Mouse (Mus musculus): Measurements from ENCODE around the gene Slc16a9. TPM values are rescaled to one million over a fixed set of nuclear protein-coding genes. Genes with fewer than 3 reads are reported as not detected.

The Slc16a9 gene
- polyA plus RNA-seq, 1 experiment from 2014 or later: 7.2 TPM

DNA sequence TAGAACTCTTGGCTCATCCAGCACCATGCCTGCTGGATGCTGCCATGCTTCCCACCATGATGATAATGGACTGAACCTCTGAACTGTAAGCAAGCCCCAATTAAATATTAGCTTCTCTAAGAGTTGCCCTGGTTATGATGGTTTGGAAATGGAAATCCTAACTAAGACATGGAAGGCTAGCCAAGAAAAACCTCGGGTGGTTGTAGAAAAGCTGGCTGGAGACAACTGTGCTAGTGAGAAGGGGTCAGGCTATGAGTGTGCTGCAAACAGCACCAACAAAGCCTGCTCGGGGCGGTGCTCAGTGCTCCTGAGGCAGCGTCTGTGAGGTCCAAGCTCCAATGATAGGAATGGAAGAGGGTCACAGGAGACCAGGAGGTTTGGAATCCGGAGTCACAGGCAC is 65.7 kb downstream of the Slc16a9 start:
- no peak overlapping the region for H3K4me3 ChIP-seq
- H3K9ac ChIP-seq: no peak overlapping the region
- H3K4me2 ChIP-seq: no peak overlapping the region
- no peaks in the 10 kb centered on the region for H3K4me1 ChIP-seq
- no peaks in the 10 kb centered on the region for H3K9me3 ChIP-seq
- no peaks in the 10 kb centered on the region for H3K27me3 ChIP-seq
- H3K27ac ChIP-seq: no peak overlapping the region
- WGBS: 70% methylated on average over 5 of the region's 5 CpGs
- ATAC-seq (ENCODE audit: borderline replicate concordance, extremely low read depth, low FRiP score, low TSS enrichment): no peak
- H3K36me3 ChIP-seq: no peaks in the 10 kb centered on the region

GRCm38 (mm10) chr10:70315895-70316294 is 71.0 kb downstream of the Slc16a9 start:
- 85% methylated on average over 6 of the region's 6 CpGs for WGBS
- H3K9ac ChIP-seq: no peak overlapping the region
- H3K36me3 ChIP-seq: no peaks in the 10 kb centered on the region
- H3K4me1 ChIP-seq: no peaks in the 10 kb centered on the region
- no peaks in the 10 kb centered on the region for H3K27me3 ChIP-seq
- no peaks in the 10 kb centered on the region for H3K9me3 ChIP-seq
- no peak overlapping the region for H3K4me3 ChIP-seq
- no peak overlapping the region for H3K4me2 ChIP-seq
- H3K27ac ChIP-seq: no peak overlapping the region
- no peak for ATAC-seq (ENCODE audit: borderline replicate concordance, extremely low read depth, low FRiP score, low TSS enrichment)

DNA sequence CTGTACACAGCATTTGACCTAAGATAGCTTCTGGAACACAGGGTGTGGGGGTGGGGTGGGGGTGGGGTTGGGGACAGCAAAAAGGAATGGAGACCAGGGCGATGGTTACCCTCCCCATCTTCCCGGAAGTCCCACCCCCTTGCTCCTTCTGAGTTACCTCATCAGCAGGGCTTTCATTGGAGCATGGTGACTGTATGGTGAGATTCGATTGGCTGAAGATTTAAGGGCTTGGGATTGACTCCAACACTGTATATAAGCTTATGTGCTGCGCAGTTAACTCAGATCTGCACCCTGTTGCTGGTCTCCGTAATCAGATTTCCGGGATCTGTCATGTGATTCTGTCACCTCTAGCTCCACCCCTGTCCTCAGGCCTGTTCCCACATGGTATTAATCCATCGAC is 72.0 kb downstream of the Slc16a9 start:
- H3K27me3 ChIP-seq: no peaks in the 10 kb centered on the region
- ATAC-seq (ENCODE audit: borderline replicate concordance, extremely low read depth, low FRiP score, low TSS enrichment): no peak
- 78% methylated on average over 7 of the region's 7 CpGs for WGBS

DNA sequence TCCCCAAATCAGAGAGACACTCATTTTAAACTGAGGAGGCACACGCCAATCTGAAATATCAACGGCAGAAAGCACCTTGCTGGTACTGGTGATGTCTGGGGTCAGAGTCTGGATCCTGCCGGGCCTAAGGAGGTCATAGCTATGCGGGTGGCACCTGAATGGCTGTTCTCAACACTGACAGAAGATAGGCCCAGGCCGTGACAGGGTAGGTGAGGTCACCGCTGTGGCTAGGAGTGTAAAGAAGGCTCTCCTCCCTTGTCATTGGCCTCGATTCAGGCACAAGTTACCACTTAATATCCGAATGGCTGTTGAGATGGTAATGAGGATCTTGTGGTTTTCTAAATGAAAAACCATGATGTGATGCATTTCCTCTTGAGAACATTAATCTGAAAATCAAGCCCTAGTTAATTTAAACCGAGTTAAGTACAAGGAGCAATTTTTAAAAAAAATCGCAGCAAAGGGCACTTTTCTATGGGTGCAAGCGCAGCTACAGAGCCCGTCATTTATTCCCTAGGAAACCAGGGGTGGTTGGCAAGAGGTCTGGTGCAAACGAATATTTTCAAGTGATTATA is 72.6 kb downstream of the Slc16a9 start:
- H3K4me2 ChIP-seq: no peak overlapping the region
- 79% methylated on average over 13 of the region's 13 CpGs for WGBS
- H3K4me1 ChIP-seq: no peaks in the 10 kb centered on the region
- H3K27me3 ChIP-seq: no peaks in the 10 kb centered on the region
- no peaks in the 10 kb centered on the region for H3K36me3 ChIP-seq
- no peak overlapping the region for H3K27ac ChIP-seq
- H3K9ac ChIP-seq: no peak overlapping the region
- no peak overlapping the region for H3K4me3 ChIP-seq
- ATAC-seq (ENCODE audit: borderline replicate concordance, extremely low read depth, low FRiP score, low TSS enrichment): no peak
- no peaks in the 10 kb centered on the region for H3K9me3 ChIP-seq

More for the DNA sequence above, 72.0 kb downstream of the Slc16a9 start:
- Histone ChIP-seq H3K27ac (no peak overlapping the region), H3K36me3 (no peaks in the 10 kb centered on the region), H3K9ac (no peak overlapping the region), H3K4me2 (no peak overlapping the region), H3K4me1 (no peaks in the 10 kb centered on the region), H3K4me3 (no peak overlapping the region), H3K9me3 (no peaks in the 10 kb centered on the region)

- WGBS: 1% methylated on average over 3 of the region's 3 CpGs
Measured at GRCm38 (mm10) chr10:70318630-70319029, 73.7 kb downstream of the Slc16a9 start.

DNA sequence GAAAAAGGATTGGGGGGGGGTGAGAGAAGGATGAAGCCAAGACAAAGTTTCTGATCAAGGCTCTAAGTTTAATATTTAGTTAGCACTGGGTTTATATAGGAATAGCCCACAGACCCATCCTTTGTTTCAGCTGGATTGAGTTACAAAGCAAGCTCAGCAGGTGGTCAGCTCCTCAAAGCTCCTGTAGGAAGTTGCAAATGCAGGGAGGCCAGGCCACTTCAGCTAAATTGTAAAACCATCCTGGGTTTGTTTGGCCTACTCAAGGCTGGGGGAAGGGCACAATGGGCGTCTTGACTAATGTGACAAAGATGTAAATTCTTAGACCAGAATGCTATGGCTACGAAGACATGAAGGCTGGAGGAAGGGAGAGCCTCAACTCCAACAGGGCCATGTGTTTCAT is 80.6 kb downstream of the Slc16a9 start:
- H3K9me3 ChIP-seq: no peaks in the 10 kb centered on the region
- WGBS: 39% methylated on average over 2 of the region's 2 CpGs
- H3K4me2 ChIP-seq: no peak overlapping the region
- no peak overlapping the region for H3K4me3 ChIP-seq
- H3K27ac ChIP-seq: no peak overlapping the region
- H3K9ac ChIP-seq: no peak overlapping the region
- ATAC-seq (ENCODE audit: borderline replicate concordance, extremely low read depth, low FRiP score, low TSS enrichment): no peak
- H3K27me3 ChIP-seq: no peaks in the 10 kb centered on the region
- no peaks in the 10 kb centered on the region for H3K36me3 ChIP-seq
- H3K4me1 ChIP-seq: no peaks in the 10 kb centered on the region

More at GRCm38 (mm10) chr10:70318630-70319029, 73.7 kb downstream of the Slc16a9 start:
- no peak for ATAC-seq (ENCODE audit: borderline replicate concordance, extremely low read depth, low FRiP score, low TSS enrichment)
- no peaks in the 10 kb centered on the region for H3K27me3 ChIP-seq
- no peak overlapping the region for H3K4me2 ChIP-seq
- H3K9me3 ChIP-seq: no peaks in the 10 kb centered on the region
- H3K36me3 ChIP-seq: no peaks in the 10 kb centered on the region
- H3K4me3 ChIP-seq: no peak overlapping the region
- no peaks in the 10 kb centered on the region for H3K4me1 ChIP-seq
- H3K9ac ChIP-seq: no peak overlapping the region
- H3K27ac ChIP-seq: no peak overlapping the region

GRCm38 (mm10) chr10:70327331-70327730 is 82.4 kb downstream of the Slc16a9 start:
- Histone ChIP-seq H3K4me2 (no peak overlapping the region), H3K27ac (no peak overlapping the region), H3K36me3 (no peaks in the 10 kb centered on the region), H3K4me3 (no peak overlapping the region), H3K9ac (no peak overlapping the region), H3K9me3 (no peaks in the 10 kb centered on the region), H3K27me3 (no peaks in the 10 kb centered on the region), H3K4me1 (no peaks in the 10 kb centered on the region)
- 75% methylated on average over 6 of the region's 6 CpGs for WGBS
- ATAC-seq (ENCODE audit: borderline replicate concordance, extremely low read depth, low FRiP score, low TSS enrichment): no peak

GRCm38 (mm10) chr10:70328139-70328538 is 83.2 kb downstream of the Slc16a9 start:
- Histone ChIP-seq H3K9ac (no peak overlapping the region), H3K4me1 (no peaks in the 10 kb centered on the region), H3K4me2 (no peak overlapping the region), H3K9me3 (no peaks in the 10 kb centered on the region), H3K27ac (no peak overlapping the region), H3K27me3 (no peaks in the 10 kb centered on the region), H3K36me3 (no peaks in the 10 kb centered on the region), H3K4me3 (no peak overlapping the region)
- WGBS: 71% methylated on average over 9 of the region's 9 CpGs
- ATAC-seq (ENCODE audit: borderline replicate concordance, extremely low read depth, low FRiP score, low TSS enrichment): no peak

Other genes starting within 250 kb of the Slc16a9 start
- 14.3 and 15.0 TPM in 2 replicates for gene Ccdc6, start 148.0 kb upstream of the Slc16a9 start, polyA plus RNA-seq (2015; fragmentation: Nextera tagmentation; extraction: Ambion mirVana)
- 0.70 TPM in 1 of 2 replicates, not detected in the other for gene Mrln, start 40.4 kb upstream of the Slc16a9 start, polyA plus RNA-seq (2015; fragmentation: Nextera tagmentation; extraction: Ambion mirVana)
- gene Fam13c, start 195.4 kb downstream of the Slc16a9 start, polyA plus RNA-seq (2015; fragmentation: Nextera tagmentation; extraction: Ambion mirVana): 10.0 and 10.1 TPM in 2 replicates

Data from lung, embryonic 15.5 days (tissue).